Mouse (Mus musculus) thymus, adult 2 months (tissue): ENCODE results near the gene Fbxw9. TPM values are rescaled to one million over a fixed set of nuclear protein-coding genes. Genes with fewer than 3 reads are reported as not detected.

Experiments
- DNase-seq: peaks from one replicate; pipeline ENCODE4 v3.0.0; 2021
- H3K27ac ChIP-seq: fragments of 200-500 bp; 2 replicates; pipeline ENCODE4 v1.5.1; 2012; ENCODE audit warnings: low read length, control low read depth; ENCODE audit not compliant: control insufficient read depth, insufficient read depth
- H3K27me3 ChIP-seq: fragments of 200-500 bp; 2 replicates; pipeline ENCODE4 v1.6.1; 2012; ENCODE audit warnings: mild to moderate bottlenecking, low read length, moderate library complexity, mixed read lengths; ENCODE audit not compliant: control insufficient read depth, insufficient read depth
- H3K36me3 ChIP-seq: fragments of 200-500 bp; 2 replicates; pipeline ENCODE4 v1.6.1; 2012; ENCODE audit warnings: mild to moderate bottlenecking, low read length, moderate library complexity; ENCODE audit not compliant: control insufficient read depth, insufficient read depth
- H3K4me1 ChIP-seq: fragments of 200-500 bp; replicated peaks from 2 replicates; pipeline ENCODE4 v1.6.1; 2012; ENCODE audit warnings: low read length; ENCODE audit not compliant: control insufficient read depth, insufficient read depth
- H3K4me3 ChIP-seq: fragments of 200-500 bp; 2 replicates; pipeline ENCODE4 v1.5.1; 2012; ENCODE audit warnings: mild to moderate bottlenecking, low read length, control low read depth, moderate library complexity; ENCODE audit not compliant: control insufficient read depth, insufficient read depth
- CTCF ChIP-seq: fragments of 200-500 bp; IDR thresholded peaks from 2 replicates; pipeline ENCODE4 v1.5.1; 2012; ENCODE audit warnings: mild to moderate bottlenecking, control low read depth, low read length, moderate library complexity, borderline replicate concordance; ENCODE audit not compliant: control insufficient read depth, poor library complexity, insufficient read depth; ENCODE audit errors: extremely low read depth
- POLR2A ChIP-seq: fragments of 200-500 bp; IDR thresholded peaks from 2 replicates; pipeline ENCODE4 v1.6.1; 2012; ENCODE audit warnings: mild to moderate bottlenecking, low read length, control low read depth, moderate library complexity; ENCODE audit not compliant: control insufficient read depth, poor library complexity, insufficient read depth; ENCODE audit errors: extremely low read depth
- WGBS: fragments of 180-500 bp; shearing (Covaris S2); methylation state at CpG from one replicate; pipeline ENCODE4 v1.1.7; 2018; 5-methylcytosine and 5-hydroxymethylcytosine counted together
- polyA plus RNA-seq: library from polyadenylated mRNA; depleted of rRNA; stranded (reverse); fragments of >200 nt; gene quantifications from 2 replicates; pipeline ENCODE4 v1.2.3, GENCODE M21; 2012

The Fbxw9 gene
- polyA plus RNA-seq, 1 experiment = 29.3 TPM

- H3K27me3 ChIP-seq = no peaks in the 10 kb centered on the region
- 91% methylated on average over 2 of the region's 2 CpGs for WGBS
- no peak for DNase-seq
- H3K36me3 ChIP-seq = no peaks in the 10 kb centered on the region
- no peak overlapping the region for H3K27ac ChIP-seq
- no peak overlapping the region for H3K4me3 ChIP-seq
- peaks cover 5% of the 10 kb centered on the region for H3K4me1 ChIP-seq
- TF ChIP-seq CTCF (no peak), POLR2A (no peak)
Measured at GRCm38 (mm10) chr8:85065213-85065612, 5.4 kb downstream of the Fbxw9 start.

DNA sequence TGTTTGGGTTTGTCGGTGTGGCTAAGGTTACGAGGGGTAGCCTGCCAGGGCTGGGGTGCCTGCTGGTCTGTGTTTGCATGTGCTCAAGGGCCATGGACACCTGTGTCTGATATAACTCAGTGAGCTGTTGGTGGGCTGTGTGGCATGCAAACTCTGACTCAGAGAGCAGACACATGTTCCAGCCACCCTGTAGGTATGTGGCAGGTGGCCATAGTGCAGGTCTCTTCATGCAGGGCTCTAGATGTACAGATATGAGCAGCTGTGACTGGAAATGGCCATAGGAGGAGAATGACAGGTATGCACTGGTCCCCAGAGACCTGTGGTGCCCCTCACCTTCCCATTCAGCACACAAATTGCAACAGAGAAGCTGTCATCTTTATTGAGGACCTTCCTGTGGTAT, 7.3 kb downstream of the Fbxw9 start:
- no peak for DNase-seq
- Histone ChIP-seq H3K4me3 (no peak overlapping the region), H3K27ac (no peak overlapping the region), H3K4me1 (peaks cover 6% of the 10 kb centered on the region), H3K36me3 (no peaks in the 10 kb centered on the region), H3K27me3 (no peaks in the 10 kb centered on the region)
- 97% methylated on average over 2 of the region's 2 CpGs for WGBS
- TF ChIP-seq POLR2A = no peak
- TF ChIP-seq CTCF = no peak

- Histone ChIP-seq H3K27ac (no peak within 1 kb of the TSS), H3K27me3 (no peaks in the 10 kb centered on the region), H3K4me3 (no peak within 1 kb of the TSS), H3K4me1 (peaks cover 10% of the 10 kb centered on the region), H3K36me3 (no peaks in the 10 kb centered on the region)
- no peak for DNase-seq
- TF ChIP-seq CTCF (no peak), POLR2A (no peak)
Measured at GRCm38 (mm10) chr8:85067982-85068381, 8.1 kb downstream of the Fbxw9 start, which contains the start of gene Gm5741. Gene Gm5741, minus strand, starts transcription at chr8:85067982.

- no peak for TF ChIP-seq POLR2A
- Histone ChIP-seq H3K27me3 (no peaks in the 10 kb centered on the region), H3K36me3 (peaks cover 13% of the 10 kb centered on the region; the same call in 1 of the 2 replicates), H3K4me1 (peaks cover 10% of the 10 kb centered on the region), H3K27ac (no peak overlapping the region), H3K4me3 (no peak overlapping the region; the same call in 1 of the 2 replicates)
- WGBS = 90% methylated on average over 5 of the region's 5 CpGs
- no peak for DNase-seq
Measured at GRCm38 (mm10) chr8:85071041-85071440, 11.2 kb downstream of the Fbxw9 start.

DNA sequence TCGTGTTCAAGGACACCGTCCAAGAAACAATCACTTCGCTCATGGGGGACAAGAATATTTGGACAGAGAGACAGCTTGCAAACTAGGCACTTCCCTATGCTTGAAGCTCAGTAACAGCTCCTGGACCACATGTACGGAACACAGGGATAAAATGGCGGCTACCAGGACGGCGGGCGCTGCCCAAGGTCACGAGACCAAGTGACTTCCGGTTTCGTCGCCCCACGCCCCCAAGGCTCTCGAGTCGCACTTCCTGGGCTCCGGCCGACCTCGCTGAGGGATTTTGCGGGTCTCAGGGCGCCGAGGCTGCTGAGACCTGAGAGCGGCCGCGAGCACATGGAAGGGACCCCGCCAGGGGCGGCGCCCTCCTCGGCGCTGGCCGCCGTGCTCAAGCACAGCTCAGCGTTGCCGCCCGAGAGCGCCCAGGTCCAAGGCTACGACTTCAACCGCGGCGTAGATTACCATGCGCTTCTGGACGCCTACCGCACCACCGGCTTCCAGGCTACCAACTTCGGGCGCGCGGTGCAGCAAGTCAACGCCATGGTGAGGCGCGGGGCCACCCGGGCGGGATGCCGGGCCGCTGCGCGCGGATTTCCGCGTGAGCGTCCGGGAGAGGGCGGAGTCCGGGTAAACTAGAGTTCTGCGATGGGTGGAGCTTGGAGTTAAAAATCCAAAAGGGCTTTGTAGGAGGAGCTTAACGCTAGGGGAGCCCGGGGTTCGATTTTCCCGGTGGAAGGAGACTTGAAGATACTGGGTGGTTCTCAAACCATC, 11.8 kb downstream of the Fbxw9 start, which contains the start of gene Dhps:
Gene Dhps, plus strand, starts transcription at position 244 of the 768 bp plus-strand sequence.
- peaks cover 13% of the 10 kb centered on the region; the same call in 1 of the 2 replicates for H3K36me3 ChIP-seq
- H3K4me1 ChIP-seq = peaks cover 10% of the 10 kb centered on the region
- TF ChIP-seq CTCF (0 out of 2 replicates have a peak, but pooled peaks have one; percentile 34), POLR2A (peak; percentile 94)
- DNase-seq = peak; percentile 86
- no peaks in the 10 kb centered on the region for H3K27me3 ChIP-seq
- under 1% methylated on average over 68 of the region's 68 CpGs for WGBS
- peak within 1 kb of the TSS; percentile 86 for H3K4me3 ChIP-seq
- H3K27ac ChIP-seq = peak within 1 kb of the TSS; percentile 80

DNA sequence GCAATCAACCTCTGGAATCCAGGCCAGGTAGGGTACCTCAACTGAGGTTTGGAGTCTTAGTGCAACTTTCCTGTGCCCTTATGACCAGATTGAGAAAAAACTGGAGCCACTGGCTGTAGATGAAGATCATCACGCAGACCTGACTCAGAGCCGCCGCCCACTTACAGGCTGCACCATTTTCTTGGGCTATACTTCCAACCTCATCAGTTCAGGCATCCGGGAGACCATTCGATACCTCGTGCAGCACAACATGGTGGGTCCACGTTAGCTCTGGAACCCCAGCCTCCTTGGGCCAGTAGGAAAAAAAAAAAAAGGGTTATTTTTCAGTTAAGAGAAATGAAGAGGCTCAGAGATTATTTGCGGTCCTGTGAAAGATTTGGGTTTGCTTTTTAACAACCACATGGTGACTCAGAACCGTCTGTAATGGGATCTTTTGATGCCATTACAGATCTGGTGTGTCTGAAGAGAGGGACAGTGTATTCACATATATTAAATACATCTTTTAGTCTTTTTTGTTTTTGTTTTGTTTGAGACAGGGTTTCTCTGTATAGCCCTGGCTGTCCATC, 12.6 kb downstream of the Fbxw9 start:
- Histone ChIP-seq H3K4me3 (peak overlapping the region; percentile 86), H3K27ac (peak overlapping the region; percentile 17; the same call in 1 of the 2 replicates), H3K4me1 (peaks cover 10% of the 10 kb centered on the region), H3K27me3 (no peaks in the 10 kb centered on the region), H3K36me3 (peaks cover 13% of the 10 kb centered on the region; the same call in 1 of the 2 replicates)
- DNase-seq = no peak
- 50% methylated on average over 9 of the region's 9 CpGs for WGBS
- TF ChIP-seq CTCF = no peak
- no peak for TF ChIP-seq POLR2A
